Mouse (Mus musculus) liver, embryonic 14.5 days (tissue): Measurements from ENCODE around the gene Rhox4e. TPM values are rescaled to one million over a fixed set of nuclear protein-coding genes. Genes with fewer than 3 reads are reported as not detected.

Source experiments
- polyA plus RNA-seq, 2 experiments: library from polyadenylated mRNA; depleted of rRNA in 1 of 2; stranded (reverse) in 1 of 2; unstranded in 1 of 2; fragments of >200 nt; fragmentation: Nextera tagmentation in 1 of 2; extraction: Ambion mirVana in 1 of 2; gene quantifications; 2 replicates each; pipeline versions ENCODE4 v1.2.1 to v1.2.3; 2012 to 2014

Gene Rhox4e
- polyA plus RNA-seq, 2 experiments, result not detected

Other genes with a start within 250 kb of the Rhox4e start
- gene Rhox3a2, start 177.4 kb upstream of the Rhox4e start, polyA plus RNA-seq (2012; rRNA removed), result not detected in 2 replicates
- not detected in 2 replicates for gene Rhox3a2, start 177.4 kb upstream of the Rhox4e start, polyA plus RNA-seq (2014; fragmentation: Nextera tagmentation; extraction: Ambion mirVana)
- gene Rhox4a2, start 166.6 kb upstream of the Rhox4e start, polyA plus RNA-seq (2012; rRNA removed), result not detected in 2 replicates
- gene Rhox4a2, start 166.6 kb upstream of the Rhox4e start, polyA plus RNA-seq (2014; fragmentation: Nextera tagmentation; extraction: Ambion mirVana), result not detected in 2 replicates
- not detected in 2 replicates for gene Rhox2b, start 145.3 kb upstream of the Rhox4e start, polyA plus RNA-seq (2012; rRNA removed)
- not detected in 2 replicates for gene Rhox2b, start 145.3 kb upstream of the Rhox4e start, polyA plus RNA-seq (2014; fragmentation: Nextera tagmentation; extraction: Ambion mirVana)
- not detected in 2 replicates for gene Rhox4b, start 124.9 kb upstream of the Rhox4e start, polyA plus RNA-seq (2012; rRNA removed)
- gene Rhox4b, start 124.9 kb upstream of the Rhox4e start, polyA plus RNA-seq (2014; fragmentation: Nextera tagmentation; extraction: Ambion mirVana), result not detected in 2 replicates
- not detected in 2 replicates for gene Rhox2c, start 103.7 kb upstream of the Rhox4e start, polyA plus RNA-seq (2012; rRNA removed)
- not detected in 2 replicates for gene Rhox2c, start 103.7 kb upstream of the Rhox4e start, polyA plus RNA-seq (2014; fragmentation: Nextera tagmentation; extraction: Ambion mirVana)
- gene Rhox3c, start 98.8 kb upstream of the Rhox4e start, polyA plus RNA-seq (2012; rRNA removed), result not detected in 2 replicates
- not detected in 2 replicates for gene Rhox3c, start 98.8 kb upstream of the Rhox4e start, polyA plus RNA-seq (2014; fragmentation: Nextera tagmentation; extraction: Ambion mirVana)
- gene Rhox4c, start 77.1 kb upstream of the Rhox4e start, polyA plus RNA-seq (2012; rRNA removed), result not detected in 2 replicates
- gene Rhox4c, start 77.1 kb upstream of the Rhox4e start, polyA plus RNA-seq (2014; fragmentation: Nextera tagmentation; extraction: Ambion mirVana), result not detected in 2 replicates
- not detected in 2 replicates for gene Rhox2d, start 64.0 kb upstream of the Rhox4e start, polyA plus RNA-seq (2012; rRNA removed)
- not detected in 2 replicates for gene Rhox2d, start 64.0 kb upstream of the Rhox4e start, polyA plus RNA-seq (2014; fragmentation: Nextera tagmentation; extraction: Ambion mirVana)
- not detected in 2 replicates for gene Rhox4d, start 43.1 kb upstream of the Rhox4e start, polyA plus RNA-seq (2012; rRNA removed)
- gene Rhox4d, start 43.1 kb upstream of the Rhox4e start, polyA plus RNA-seq (2014; fragmentation: Nextera tagmentation; extraction: Ambion mirVana), result not detected in 2 replicates
- not detected in 2 replicates for gene Rhox2e, start 27.0 kb upstream of the Rhox4e start, polyA plus RNA-seq (2012; rRNA removed)
- not detected in 2 replicates for gene Rhox2e, start 27.0 kb upstream of the Rhox4e start, polyA plus RNA-seq (2014; fragmentation: Nextera tagmentation; extraction: Ambion mirVana)
- not detected in 2 replicates for gene Rhox3e, start 15.4 kb upstream of the Rhox4e start, polyA plus RNA-seq (2012; rRNA removed)
- not detected in 2 replicates for gene Rhox3e, start 15.4 kb upstream of the Rhox4e start, polyA plus RNA-seq (2014; fragmentation: Nextera tagmentation; extraction: Ambion mirVana)
- not detected in 2 replicates for gene Rhox2f, start 14.0 kb downstream of the Rhox4e start, polyA plus RNA-seq (2012; rRNA removed)
- gene Rhox2f, start 14.0 kb downstream of the Rhox4e start, polyA plus RNA-seq (2014; fragmentation: Nextera tagmentation; extraction: Ambion mirVana), result not detected in 2 replicates
- not detected in 2 replicates for gene Rhox3f, start 23.6 kb downstream of the Rhox4e start, polyA plus RNA-seq (2012; rRNA removed)
- gene Rhox3f, start 23.6 kb downstream of the Rhox4e start, polyA plus RNA-seq (2014; fragmentation: Nextera tagmentation; extraction: Ambion mirVana), result not detected in 2 replicates
- not detected in 2 replicates for gene Rhox4f, start 50.3 kb downstream of the Rhox4e start, polyA plus RNA-seq (2012; rRNA removed)
- not detected in 2 replicates for gene Rhox4f, start 50.3 kb downstream of the Rhox4e start, polyA plus RNA-seq (2014; fragmentation: Nextera tagmentation; extraction: Ambion mirVana)
- gene Rhox3g, start 71.2 kb downstream of the Rhox4e start, polyA plus RNA-seq (2012; rRNA removed), result not detected in 2 replicates
- gene Rhox3g, start 71.2 kb downstream of the Rhox4e start, polyA plus RNA-seq (2014; fragmentation: Nextera tagmentation; extraction: Ambion mirVana), result not detected in 2 replicates
- not detected in 2 replicates for gene Rhox2g, start 86.1 kb downstream of the Rhox4e start, polyA plus RNA-seq (2012; rRNA removed)
- not detected in 2 replicates for gene Rhox2g, start 86.1 kb downstream of the Rhox4e start, polyA plus RNA-seq (2014; fragmentation: Nextera tagmentation; extraction: Ambion mirVana)
- gene Rhox4g, start 93.9 kb downstream of the Rhox4e start, polyA plus RNA-seq (2012; rRNA removed), result not detected in 2 replicates
- gene Rhox4g, start 93.9 kb downstream of the Rhox4e start, polyA plus RNA-seq (2014; fragmentation: Nextera tagmentation; extraction: Ambion mirVana), result not detected in 2 replicates
- not detected in 2 replicates for gene Rhox3h, start 111.4 kb downstream of the Rhox4e start, polyA plus RNA-seq (2012; rRNA removed)
- gene Rhox3h, start 111.4 kb downstream of the Rhox4e start, polyA plus RNA-seq (2014; fragmentation: Nextera tagmentation; extraction: Ambion mirVana), result not detected in 2 replicates
- gene Rhox2h, start 115.9 kb downstream of the Rhox4e start, polyA plus RNA-seq (2012; rRNA removed), result not detected in 2 replicates
- gene Rhox2h, start 115.9 kb downstream of the Rhox4e start, polyA plus RNA-seq (2014; fragmentation: Nextera tagmentation; extraction: Ambion mirVana), result not detected in 2 replicates
- 0.47 and 1.2 TPM in 2 replicates for gene Rhox5, start 247.4 kb downstream of the Rhox4e start, polyA plus RNA-seq (2012; rRNA removed)
- gene Rhox5, start 247.4 kb downstream of the Rhox4e start, polyA plus RNA-seq (2014; fragmentation: Nextera tagmentation; extraction: Ambion mirVana), result 1.3 TPM in 2 replicates